Mouse (Mus musculus) gonadal fat pad, adult 2 months (tissue): ENCODE results near the gene Sbds. TPM values are rescaled to one million over a fixed set of nuclear protein-coding genes. Genes with fewer than 3 reads are reported as not detected.
A peak's percentile ranks its signal among the peaks of the same experiment; 100 is the strongest.
"Not testable (repeated sequence)": the region's sequence is repeated elsewhere in the genome, so short reads cannot be mapped to it uniquely, and the experiment has no call there.

ENCODE experiments used
- DNase-seq: peaks from one replicate; pipeline ENCODE4 v3.0.0-alpha.2; 2012; ENCODE audit warnings: low read depth
- polyA plus RNA-seq: library from polyadenylated mRNA; depleted of rRNA; stranded (reverse); fragments of >200 nt; gene quantifications from 2 replicates; pipeline ENCODE4 v1.2.3, GENCODE M21; 2012

The Sbds gene
- polyA plus RNA-seq, 1 experiment = 37.0 TPM

DNA sequence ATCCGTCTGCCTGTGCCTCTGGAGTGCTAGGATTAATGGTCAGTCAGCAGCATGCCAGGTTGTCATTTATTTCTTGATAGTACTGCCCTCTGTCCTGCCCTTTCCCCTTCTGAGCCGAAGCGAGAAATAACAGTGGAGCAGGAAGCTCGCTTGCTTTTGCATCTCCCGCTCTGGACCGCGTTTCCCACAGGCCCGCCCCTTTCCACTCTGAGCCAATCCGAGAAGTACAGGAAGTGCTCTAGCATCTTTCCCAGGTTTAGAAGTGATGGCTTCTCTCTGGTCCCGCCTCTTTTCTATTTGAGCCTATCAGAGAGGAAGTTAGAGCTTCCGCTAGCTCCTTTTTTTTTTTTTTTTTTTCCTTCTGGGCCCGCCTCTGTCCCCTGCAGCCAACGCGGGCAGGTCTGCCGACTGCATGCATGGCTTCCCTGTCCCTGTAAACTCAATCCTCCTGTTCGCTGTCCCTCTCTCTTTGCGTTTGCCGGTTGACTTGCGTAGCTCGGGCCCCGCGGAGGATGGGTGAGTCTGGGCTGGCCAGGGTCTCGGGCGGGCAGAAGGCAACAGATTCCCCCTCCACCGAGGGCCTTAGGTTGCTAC is 1.4 kb upstream of the Sbds start:
- DNase-seq = peak; percentile 90

DNA sequence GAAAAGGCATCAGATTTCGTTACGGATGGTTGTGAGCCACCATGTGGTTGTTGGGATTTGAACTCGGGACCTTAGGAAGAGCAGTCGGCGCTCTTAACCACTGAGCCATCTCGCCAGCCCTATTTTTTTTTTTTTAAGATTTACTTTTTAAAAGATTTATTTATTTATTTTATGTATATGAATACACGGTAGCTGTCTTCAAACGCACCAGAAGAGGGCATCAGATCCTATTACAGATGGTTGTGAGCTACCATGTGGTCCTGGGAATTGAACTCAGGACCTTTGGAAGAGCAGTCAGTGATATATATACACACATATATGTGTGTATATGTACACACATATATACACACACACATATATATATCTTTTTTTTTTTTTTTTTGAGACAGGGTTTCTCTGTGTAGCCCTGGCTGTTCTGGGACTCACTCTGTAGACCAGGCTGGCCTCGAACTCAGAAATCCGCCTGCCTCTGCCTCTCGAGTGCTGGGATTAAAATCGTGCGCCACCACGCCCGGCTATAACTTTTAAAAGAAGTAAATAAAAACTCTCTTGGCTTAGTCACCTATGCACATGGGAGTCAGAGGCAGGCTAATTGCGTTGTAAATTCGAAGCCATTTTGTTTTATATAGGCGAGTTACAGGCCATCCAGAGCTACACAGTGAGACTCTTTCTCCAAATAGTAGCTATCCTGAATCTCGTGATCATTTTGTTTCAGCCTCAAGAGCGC is 632 bp upstream of the Sbds start:
- DNase-seq = not testable (repeated sequence)

DNA sequence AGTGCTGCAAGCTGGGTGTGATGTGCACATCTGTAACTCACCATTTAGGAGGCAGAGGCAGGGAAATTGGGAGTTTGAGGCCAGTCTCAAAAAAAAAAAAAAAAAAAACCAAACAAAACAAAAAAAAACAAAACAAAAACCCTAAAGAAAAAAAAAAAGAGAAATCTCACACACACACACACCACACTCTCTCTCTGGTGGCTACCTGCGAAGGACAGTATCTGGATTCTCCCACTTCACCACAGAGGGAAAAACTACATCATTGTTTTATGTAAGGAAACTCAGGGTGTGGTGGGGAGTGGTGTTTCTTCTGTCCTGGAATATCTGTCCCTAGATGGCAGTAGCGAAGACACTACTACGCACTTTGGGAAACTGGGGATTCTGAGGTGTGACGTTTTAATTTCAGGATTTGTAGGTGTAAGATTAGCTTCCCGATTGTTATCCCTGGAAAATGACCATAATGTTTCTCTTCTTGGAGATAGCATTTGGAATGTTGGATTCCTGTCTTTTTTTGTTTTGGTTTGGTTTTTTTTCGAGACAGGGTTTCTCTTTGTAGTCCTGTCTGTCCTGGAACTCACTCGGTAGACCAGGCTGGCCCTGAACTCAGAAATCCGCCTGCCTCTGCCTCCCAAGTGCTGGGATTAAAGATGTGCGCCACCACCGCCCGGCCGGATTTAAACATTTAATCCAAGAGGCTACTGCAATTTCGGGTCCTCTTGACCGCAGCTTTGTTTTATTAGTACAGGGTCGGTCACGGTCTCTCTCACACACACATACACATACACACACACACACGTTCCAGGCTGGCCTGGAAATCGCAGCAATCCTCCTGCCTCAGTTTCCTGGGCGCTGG is 940 bp downstream of the Sbds start:
- no peak for DNase-seq

DNA sequence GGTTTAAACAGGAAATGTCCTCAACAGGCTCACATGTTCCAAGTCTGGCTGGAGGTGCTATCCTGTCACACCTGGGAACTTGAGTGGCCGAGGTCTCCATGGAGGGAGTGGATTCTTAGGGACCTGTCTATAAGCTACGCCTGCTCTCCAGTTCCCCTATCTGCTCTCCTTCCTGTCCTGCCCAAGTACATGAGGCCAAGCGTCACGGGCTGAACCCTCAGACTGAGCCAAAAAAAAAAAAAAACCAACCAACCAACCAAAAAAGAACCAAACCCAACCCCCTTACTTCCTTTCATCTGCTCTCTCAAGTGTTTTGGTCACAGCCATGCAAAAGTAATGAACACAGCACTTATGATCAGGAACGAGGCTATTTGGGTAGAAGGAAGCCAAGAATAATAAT is 7.5 kb downstream of the Sbds start:
- no peak for DNase-seq

DNA sequence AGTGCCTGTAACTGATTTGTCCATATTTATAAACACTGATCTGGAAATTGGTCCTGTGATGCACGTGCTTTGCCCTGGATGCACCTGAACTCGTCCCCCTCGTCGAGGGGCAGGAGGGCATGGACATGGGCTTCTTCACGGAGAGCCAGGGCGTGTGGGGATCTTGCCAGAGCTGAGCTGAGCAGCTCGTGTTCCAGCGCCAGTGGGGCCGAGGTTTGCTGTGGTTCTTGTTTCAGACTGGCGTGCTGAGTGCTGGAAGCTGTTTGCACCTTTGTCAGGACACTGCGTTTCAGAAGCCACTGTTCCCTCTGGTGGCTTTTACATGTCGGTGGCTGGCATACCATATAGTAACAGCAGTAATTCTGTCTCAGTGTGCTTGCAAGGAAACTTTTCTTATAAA is 13.9 kb downstream of the Sbds start:
- no peak for DNase-seq

DNA sequence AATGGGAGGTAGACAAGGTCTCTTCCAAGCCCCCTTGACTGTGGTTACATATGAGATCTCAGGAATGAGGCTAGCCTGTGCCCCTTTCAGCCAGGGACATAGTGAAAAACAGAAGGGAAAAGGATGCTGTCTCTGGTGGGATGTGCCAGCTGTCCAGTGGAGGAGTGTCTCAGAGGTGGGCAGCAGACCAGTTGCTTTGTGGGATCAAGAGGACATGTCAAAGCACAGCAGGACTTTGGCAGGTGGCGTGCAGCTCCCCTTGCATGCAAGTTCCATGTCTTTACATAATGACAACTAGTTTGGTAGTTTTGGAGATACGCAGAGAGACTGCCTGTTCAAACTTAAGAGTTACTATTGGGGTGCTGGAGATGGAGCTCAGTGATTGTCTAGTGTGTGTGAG is 15.5 kb downstream of the Sbds start:
- DNase-seq = no peak

DNA sequence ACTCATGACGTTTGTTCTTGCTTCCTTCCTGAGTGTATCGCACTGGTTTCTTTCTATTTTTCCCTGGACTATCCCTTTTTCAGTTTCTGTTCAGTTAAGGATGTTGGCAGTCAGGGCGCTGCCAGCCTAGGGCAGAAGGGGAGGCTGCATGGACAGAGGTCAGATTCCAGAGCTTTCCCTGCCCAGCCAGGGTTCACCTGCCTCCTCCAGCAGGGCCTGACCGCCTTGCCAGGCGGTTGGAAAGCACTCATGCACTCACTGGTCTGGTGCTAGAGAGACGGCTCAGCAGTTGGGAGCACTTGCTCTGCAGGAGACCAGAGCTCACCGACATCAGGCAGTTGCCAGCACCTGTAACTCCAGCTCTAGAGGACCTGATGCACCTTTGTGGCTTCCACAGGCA is 16.1 kb downstream of the Sbds start:
- DNase-seq = no peak

DNA sequence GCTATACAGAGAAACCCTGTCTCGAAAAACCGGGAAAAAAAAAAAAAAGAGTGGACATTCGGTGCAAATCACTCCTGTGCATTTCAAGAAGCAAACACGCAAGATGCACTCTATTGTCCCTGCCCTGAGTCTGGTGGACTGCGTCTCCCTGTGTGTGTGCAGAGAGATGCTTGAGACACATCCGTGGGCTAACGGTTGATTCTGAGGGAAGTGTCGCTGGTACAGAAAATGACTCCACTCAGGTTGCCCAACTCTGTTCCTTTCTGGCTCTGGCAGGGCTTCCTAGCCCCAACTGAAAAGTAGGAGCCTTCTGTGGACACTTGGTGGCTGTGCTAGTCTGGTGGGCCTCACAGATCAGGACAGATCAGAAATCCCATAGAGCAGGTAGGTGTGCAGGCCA is 19.0 kb downstream of the Sbds start:
- DNase-seq = no peak

DNA sequence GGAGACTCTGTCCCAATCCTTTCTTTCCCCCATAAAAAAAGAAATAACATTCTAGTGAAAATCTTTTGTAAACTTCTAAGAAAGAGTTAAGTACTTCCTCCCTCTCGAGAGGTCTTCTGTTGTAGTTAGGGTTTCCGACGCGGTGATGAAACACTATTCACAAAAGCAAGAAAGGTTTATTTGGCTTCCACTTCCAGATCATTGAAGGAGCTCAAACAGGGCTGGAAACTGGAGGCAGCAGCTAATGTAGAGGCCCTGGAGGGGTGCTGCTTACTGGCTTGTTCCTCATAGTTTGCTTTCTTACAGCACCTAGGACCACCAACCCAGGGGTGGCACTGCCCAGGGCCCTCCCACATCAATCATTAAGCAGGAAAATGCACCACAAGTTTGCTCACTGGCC is 27.2 kb downstream of the Sbds start:
- DNase-seq = no peak

DNA sequence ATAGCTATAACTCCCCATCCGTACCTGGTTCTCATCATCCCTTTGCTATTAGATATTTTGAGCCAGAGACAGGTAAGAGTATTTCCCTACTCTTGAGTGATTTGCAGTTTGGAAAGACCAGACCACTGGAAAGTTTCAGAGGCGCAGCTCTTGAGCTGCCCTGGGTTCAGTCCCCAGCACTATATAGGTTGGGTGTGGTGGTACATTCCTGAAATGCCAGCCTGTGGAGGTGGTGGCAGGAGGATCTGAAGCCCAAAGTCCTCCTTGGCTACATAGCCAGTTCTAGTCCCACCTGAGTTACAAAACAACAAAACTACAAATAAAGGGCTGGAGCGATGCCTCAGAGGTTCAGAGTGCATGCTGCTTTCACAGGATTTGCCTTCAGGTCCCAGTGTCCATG is 28.5 kb downstream of the Sbds start:
- DNase-seq = no peak

DNA sequence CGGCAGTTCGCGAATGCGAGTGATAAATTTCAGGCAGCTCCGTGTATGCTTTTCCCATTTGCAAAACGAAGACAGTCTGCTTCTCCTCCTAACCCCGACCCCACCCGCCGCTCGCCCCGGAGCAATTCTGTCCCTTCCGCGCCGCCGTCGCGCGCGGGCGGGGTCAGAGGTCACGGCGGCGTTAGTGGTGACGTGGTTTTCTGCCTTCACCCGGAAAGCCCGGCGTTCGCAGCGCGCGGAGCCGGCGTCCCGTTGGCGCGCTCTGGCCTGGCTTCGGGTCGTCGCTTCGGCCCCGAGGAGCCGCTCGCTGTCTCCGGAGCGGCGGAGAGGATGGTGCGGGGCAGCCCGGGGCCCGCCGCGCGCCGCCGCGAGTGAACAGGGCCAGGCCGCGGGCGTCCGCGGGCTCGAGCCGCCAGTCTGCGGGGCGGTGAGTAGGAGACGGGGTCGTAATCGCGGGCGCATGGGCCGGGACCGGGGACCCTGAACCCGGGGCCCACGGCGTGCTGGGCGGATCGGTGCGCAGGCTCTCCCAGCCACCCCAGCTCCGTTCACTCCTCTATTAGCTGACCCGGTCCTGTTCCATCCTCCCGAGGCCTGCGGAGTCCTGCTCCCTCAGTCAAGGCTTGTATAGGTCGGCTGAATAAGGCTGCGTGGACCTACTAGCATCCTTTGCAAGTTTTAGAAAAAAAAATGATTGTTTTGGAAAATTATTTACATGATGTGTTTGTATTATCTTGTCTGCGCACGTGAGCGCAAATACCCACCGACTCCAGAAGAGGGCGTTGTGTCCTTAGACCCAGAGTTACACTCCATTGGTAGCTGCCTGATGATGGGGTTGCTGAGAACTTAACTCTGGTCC is 33.0 kb downstream of the Sbds start:
- no peak for DNase-seq

DNA sequence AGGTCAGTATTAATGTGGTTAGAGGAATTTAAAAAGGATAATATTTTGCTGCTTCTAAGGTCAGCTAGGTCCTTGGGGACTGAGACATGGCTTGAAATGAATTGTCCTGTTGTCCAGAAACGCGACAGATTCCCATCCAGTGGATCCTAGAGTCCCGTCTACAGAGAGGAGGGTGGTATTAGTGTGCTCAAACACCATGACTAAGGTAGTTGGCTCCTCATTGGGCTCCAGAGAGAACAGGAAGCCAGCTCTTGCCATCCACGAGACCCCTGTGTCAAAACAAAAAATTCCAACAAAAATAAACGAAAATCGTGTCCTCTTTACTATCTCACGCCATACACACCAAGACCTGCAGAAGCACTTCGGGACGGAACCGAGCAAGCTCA is 33.6 kb downstream of the Sbds start:
- DNase-seq = no peak

DNA sequence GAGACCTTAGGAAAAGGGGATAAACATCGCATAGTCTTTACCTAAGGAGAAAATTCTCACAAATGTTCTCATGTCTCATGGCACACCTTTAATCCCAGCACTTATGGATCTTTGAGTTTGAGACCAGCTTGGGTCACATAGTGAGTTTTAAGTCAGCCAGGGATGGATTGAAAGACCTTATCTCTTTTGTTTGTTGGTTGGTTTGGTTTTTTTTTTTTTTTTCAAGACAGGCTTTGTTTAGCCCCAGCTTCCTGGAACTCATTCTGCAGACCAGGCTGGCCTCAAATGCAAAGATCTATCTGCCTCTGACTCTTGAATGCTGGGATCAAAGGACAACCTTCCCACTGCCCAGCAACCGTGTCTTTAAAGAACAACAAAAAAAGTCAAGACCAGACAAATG is 34.0 kb downstream of the Sbds start:
- DNase-seq = no peak

DNA sequence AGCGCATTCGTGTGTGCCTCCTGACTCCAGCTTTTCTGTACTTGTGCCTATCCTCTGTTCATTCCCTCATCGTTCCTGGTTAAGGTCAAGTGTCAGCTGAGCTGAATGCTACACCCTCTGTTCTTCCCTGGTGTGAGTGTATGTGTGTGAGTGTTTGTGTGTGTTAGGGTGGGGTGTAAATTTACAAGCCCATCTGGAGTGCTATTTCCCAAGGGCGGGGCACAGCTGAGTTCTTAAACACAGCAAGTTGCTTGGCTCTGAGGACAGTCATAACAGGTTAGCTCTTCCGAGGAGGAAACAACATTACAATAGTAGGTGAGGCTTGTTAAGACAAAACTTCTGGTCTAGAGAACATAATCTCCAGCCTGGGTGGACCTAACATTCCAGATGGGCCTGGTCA is 37.0 kb downstream of the Sbds start:
- no peak for DNase-seq

DNA sequence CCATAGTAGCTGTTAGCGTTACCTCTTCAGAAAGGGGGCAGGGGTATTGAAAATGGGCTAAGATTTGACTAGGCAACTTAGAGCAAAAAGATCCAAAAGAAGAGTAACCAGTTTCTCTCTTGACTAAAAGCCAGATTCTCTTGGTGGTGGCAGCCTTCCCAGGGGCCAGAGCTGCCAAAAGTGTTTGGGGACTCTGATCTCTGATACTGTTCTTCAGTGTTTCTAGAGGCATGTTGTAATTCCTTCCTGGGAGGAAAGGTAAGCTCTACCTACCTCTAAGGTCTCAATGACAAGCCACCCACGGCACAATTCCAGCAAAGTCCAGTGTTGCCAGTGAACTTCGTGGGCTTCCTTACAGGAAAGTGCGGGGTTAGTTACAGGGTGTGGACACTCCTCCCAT is 37.9 kb downstream of the Sbds start:
- DNase-seq = no peak

DNA sequence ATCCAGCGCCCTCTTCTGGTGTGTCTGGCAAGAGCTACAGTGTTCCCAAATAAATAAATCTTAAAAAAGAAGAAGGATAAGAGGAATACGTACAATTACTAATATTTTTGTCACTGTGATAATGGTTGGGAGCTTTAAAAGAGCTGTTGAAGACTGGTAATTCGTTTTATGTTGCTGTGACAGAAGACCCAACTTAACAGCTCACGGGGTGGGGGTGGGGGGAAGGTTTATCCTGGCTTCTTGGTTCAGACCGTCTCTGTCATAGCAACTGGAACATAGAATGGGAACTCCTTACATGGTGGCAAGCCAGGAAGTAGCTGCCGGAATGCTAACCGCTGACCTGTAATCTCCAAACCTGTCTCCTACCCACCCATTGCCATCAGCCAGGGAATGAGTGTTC is 38.5 kb downstream of the Sbds start, which contains the start of gene Tmem248:
Gene Tmem248, plus strand, starts transcription at position 301 of the 400 bp plus-strand sequence.
- no peak for DNase-seq

DNA sequence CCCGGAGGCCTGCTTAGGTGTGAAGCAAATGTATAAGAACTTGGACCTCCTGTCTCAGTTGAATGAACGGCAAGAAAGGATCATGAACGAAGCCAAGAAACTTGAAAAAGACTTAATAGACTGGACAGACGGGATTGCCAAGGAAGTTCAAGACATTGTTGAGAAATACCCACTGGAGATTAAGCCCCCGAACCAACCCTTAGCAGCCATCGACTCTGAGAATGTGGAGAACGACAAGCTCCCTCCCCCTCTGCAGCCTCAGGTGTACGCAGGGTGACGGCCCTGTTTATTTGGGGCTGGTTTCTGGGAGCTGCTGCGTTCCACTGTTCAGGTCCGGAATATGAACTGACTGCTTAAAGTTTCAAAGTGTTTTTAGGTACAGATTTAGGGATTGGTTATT is 42.4 kb downstream of the Sbds start:
- DNase-seq = no peak

DNA sequence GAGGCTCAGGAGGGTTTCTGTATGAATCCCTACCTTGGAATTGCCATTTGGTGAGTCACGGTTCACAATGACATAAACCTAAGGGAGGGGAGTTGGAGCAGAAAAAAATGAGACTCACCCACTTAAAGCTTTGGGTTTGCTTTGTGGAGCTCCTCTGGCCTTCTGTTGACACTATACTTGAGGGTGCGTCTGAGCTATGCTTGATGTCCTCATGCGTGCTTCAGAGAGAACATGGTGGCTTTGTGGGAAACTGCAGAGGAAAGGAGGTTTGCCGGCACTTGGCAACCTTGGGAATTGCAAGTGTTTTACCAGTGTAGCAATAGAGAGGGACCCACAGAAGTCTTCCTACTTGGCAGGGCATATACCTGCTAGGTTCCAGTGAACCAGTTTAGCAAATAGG is 48.0 kb downstream of the Sbds start:
- no peak for DNase-seq

DNA sequence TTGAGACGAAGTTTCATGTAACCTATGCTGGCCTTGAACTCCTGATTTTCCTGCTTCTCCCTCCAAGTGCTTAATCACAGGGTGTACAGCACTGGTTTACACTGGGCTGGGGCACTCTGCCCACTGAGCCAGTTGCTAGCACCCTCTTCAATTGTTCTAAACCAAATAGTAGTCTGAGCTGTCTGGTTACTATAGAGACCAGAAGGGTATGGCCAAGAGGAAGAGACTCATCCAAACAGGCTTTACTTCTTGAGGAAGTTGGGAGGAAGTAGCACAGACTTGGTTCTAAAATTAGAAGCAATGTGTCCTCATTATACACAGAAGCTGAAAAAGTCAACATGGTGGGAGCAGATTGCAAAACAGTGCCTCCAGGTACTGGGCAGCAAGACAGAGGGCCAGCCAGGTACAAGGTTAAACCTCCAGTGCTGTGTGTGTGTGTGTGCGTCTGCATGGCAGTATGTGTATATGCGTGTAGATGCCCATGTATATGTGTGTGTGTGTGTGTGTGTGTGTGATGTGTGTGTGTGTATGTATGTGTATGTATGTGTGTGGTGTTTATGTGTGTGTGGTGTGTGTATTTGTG is 49.8 kb downstream of the Sbds start:
- DNase-seq = no peak

DNA sequence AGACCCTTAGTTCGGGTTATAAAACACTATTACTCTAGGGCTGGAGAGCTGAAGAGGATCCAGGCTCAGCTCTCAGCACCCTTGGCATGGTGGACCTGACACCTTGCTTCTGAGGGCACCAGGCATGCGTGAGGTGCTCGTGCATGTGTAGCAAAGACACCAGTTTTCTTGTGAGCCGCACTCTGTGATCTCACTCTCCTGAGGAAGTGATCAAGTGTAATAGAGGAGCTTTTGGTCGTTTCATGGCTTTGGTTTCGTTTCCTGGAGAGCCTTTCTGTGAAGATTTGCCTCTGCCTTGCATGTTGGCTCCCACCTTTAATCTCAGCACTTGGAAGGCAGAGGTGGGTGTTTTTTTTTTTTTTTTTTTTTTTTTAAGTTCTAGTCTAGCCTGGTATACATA is 50.8 kb downstream of the Sbds start:
- no peak for DNase-seq

DNA sequence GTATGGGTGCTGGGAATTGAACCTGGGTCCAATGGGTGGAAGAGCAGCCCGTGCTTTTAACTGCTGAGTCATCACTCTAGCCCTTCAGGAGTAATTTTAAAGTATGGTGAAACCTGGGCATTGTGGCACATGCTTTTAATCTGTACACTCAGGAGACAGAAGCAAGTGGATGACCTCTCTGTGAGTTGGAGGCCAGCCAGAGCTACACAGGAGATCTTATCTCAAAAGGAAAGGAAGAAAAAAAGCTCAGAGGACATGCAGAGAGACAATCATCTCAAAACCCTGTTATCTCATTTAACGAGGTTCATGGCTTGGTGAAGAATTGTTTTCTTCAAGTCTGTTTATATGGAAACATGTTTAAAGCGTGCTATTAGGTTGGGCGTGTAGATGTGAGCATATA is 51.4 kb downstream of the Sbds start:
- DNase-seq = no peak
